Mouse (Mus musculus): ENCODE measurements at regions not wholly inside any gene's neighbourhood (a gene's known extent, or its start where the extent isn't known, plus 50 kb on each side); places are given as distances from the start of the nearest gene placed in this dataset.

GRCm38 (mm10) chr14:98643756-98644155 is 350.4 kb downstream of the Rpl36a-ps1 start:
- no peak for TF ChIP-seq POLR2A (IDR thresholded peaks at IDR 0.05; ENCODE audit: insufficient read length, low read depth)
- TF ChIP-seq TCF12 (IDR thresholded peaks at IDR 0.05; ENCODE audit: insufficient read depth, poor library complexity, severe bottlenecking), result no peak
- no peak for TF ChIP-seq E2F4 (IDR thresholded peaks at IDR 0.05; ENCODE audit: insufficient read depth)
- no peak for TF ChIP-seq POLR2AphosphoS2 (IDR thresholded peaks at IDR 0.05; ENCODE audit: insufficient read length, low read depth)
- TF ChIP-seq CEBPB (IDR thresholded peaks at IDR 0.05; ENCODE audit: insufficient read depth, poor library complexity, severe bottlenecking), result no peak

Data from myocyte (in vitro differentiated cells).